Mouse (Mus musculus) limb, embryonic 10.5 days (tissue): ENCODE measurements around the gene Pigx. TPM values are rescaled to one million over a fixed set of nuclear protein-coding genes. Genes with fewer than 3 reads are reported as not detected.

Experiments
- DNase-seq: peaks from one replicate; pipeline ENCODE4 v3.0.0-alpha.2; 2017; ENCODE audit warnings: low spot score
- H3K27ac ChIP-seq: fragments of 300-500 bp; sonication (generic); 2 replicates; pipeline ENCODE4 v1.5.1; 2016; ENCODE audit warnings: mild to moderate bottlenecking
- H3K27me3 ChIP-seq: fragments of 300-500 bp; sonication (generic); 2 replicates; pipeline ENCODE4 v1.6.1; 2016; ENCODE audit warnings: low read depth, mild to moderate bottlenecking; ENCODE audit not compliant: poor library complexity, severe bottlenecking
- H3K36me3 ChIP-seq: fragments of 300-500 bp; sonication (generic); 2 replicates; pipeline ENCODE4 v1.6.1; 2016; ENCODE audit warnings: mild to moderate bottlenecking, moderate library complexity
- H3K4me1 ChIP-seq: fragments of 300-500 bp; sonication (generic); 2 replicates; pipeline ENCODE4 v1.6.1; 2016
- H3K4me3 ChIP-seq: fragments of 300-500 bp; sonication (generic); 2 replicates; pipeline ENCODE4 v1.5.1; 2016; ENCODE audit warnings: mild to moderate bottlenecking, moderate library complexity
- H3K9me3 ChIP-seq: fragments of 300-500 bp; sonication (generic); replicated peaks from 2 replicates; pipeline ENCODE4 v1.6.1; 2016; ENCODE audit warnings: mild to moderate bottlenecking
- WGBS: fragments of 180-500 bp; shearing (Covaris S2); methylation state at CpG from one replicate; pipeline ENCODE4 v1.1.7; 2016; 5-methylcytosine and 5-hydroxymethylcytosine counted together
- polyA plus RNA-seq: library from polyadenylated mRNA; unstranded; fragments of >200 nt; fragmentation: Nextera tagmentation; extraction: Ambion mirVana; gene quantifications from 2 replicates; pipeline ENCODE4 v1.2.1, GENCODE M21; 2016

The Pigx gene
- polyA plus RNA-seq, 1 experiment from 2014 or later, result 150 TPM

DNA sequence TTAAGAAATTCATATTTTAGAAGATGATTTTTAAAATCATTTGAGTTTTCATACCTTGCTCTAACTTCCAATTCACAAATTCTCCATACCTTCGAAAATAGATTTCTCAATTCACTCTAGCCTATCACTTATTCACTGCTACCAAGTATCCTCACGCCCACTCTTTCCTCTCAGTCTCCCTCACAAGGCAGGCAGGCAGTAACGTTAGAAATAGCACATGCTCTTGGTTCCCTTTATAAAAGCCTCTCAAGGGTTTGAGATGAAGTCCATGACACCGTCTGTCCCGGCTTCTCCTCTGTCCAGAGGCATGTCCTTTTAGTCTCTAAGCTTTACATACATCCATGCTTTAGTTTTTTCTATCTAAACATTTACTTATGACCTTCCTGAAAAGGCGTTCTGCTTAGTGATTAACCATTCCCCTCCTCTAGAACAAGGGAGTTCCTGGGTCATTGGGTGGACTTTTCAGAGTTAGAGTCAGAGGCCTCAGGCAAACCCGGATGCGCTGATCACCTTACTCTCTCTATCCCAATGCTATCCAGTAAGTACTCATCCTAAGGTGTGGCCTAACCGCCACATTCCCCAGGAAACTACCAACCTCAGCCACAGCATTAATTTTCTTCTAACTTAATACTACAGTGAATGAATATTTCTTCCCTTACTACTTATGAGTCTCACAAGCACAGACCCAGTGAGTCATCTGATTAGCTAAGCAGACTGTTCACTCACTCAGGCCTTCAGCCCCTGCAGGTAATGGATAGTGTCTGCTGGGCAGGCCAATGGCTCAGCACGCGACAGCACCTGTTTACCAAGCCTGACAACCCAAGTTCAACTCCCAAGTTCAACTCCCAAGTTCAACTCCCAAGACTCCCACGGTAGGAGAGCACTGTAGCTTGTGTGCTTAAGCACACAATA is 30.9 kb downstream of the Pigx start:
- Histone ChIP-seq H3K27ac (no peak overlapping the region), H3K4me1 (0 out of 2 replicates have a peak, but pooled peaks cover 7% of the 10 kb centered on the region), H3K4me3 (no peak overlapping the region), H3K36me3 (peaks cover 7% of the 10 kb centered on the region; the same call in 1 of the 2 replicates), H3K27me3 (no peaks in the 10 kb centered on the region), H3K9me3 (no peaks in the 10 kb centered on the region)
- DNase-seq, result no peak
- WGBS, result 90% methylated on average over 12 of the region's 12 CpGs

- WGBS, result 88% methylated on average over 1 of the region's 1 CpGs
- Histone ChIP-seq H3K9me3 (no peaks in the 10 kb centered on the region), H3K4me1 (0 out of 2 replicates have a peak, but pooled peaks cover 7% of the 10 kb centered on the region), H3K27ac (no peak overlapping the region), H3K36me3 (0 out of 2 replicates have a peak, but pooled peaks cover under 1% of the 10 kb centered on the region), H3K27me3 (no peaks in the 10 kb centered on the region), H3K4me3 (no peak overlapping the region)
- no peak for DNase-seq
Measured at GRCm38 (mm10) chr16:32066899-32067298, 32.6 kb downstream of the Pigx start.

DNA sequence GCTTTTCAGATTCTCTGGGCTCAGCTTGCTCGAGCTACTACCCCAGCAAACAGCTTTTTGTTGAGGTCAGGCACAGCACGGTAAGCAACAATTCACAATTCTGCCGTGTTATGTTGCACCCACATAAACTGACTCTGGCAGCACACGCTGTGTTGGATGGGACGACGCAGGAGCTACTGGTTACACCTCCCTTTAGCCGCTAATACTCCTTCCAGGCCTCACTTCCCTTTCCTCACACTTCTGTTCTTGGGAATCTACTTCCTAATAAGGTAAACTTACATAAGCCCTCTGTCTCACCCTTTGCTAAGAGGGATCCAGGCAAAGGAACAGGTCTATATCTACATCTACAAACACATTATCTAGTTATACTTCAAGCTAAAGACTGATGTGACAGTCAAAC is 35.6 kb downstream of the Pigx start:
- H3K4me1 ChIP-seq, result 0 out of 2 replicates have a peak, but pooled peaks cover 7% of the 10 kb centered on the region
- WGBS, result 82% methylated on average over 7 of the region's 7 CpGs
- no peak for DNase-seq
- H3K36me3 ChIP-seq, result no peaks in the 10 kb centered on the region
- no peaks in the 10 kb centered on the region for H3K27me3 ChIP-seq
- H3K27ac ChIP-seq, result no peak overlapping the region
- no peak overlapping the region for H3K4me3 ChIP-seq
- H3K9me3 ChIP-seq, result no peaks in the 10 kb centered on the region

- Histone ChIP-seq H3K4me3 (no peak overlapping the region), H3K4me1 (0 out of 2 replicates have a peak, but pooled peaks cover 7% of the 10 kb centered on the region), H3K9me3 (no peaks in the 10 kb centered on the region), H3K36me3 (no peaks in the 10 kb centered on the region), H3K27ac (no peak overlapping the region), H3K27me3 (no peaks in the 10 kb centered on the region)
- 89% methylated on average over 2 of the region's 2 CpGs for WGBS
- no peak for DNase-seq
Measured at GRCm38 (mm10) chr16:32062226-32062625, 37.3 kb downstream of the Pigx start.

- Histone ChIP-seq H3K9me3 (no peaks in the 10 kb centered on the region), H3K27me3 (no peaks in the 10 kb centered on the region), H3K36me3 (peaks cover 4% of the 10 kb centered on the region), H3K27ac (no peak overlapping the region), H3K4me1 (no peaks in the 10 kb centered on the region), H3K4me3 (no peak overlapping the region)
- no peak for DNase-seq
- WGBS, result 90% methylated on average over 6 of the region's 6 CpGs
Measured at GRCm38 (mm10) chr16:32059840-32060523, 39.6 kb downstream of the Pigx start.

DNA sequence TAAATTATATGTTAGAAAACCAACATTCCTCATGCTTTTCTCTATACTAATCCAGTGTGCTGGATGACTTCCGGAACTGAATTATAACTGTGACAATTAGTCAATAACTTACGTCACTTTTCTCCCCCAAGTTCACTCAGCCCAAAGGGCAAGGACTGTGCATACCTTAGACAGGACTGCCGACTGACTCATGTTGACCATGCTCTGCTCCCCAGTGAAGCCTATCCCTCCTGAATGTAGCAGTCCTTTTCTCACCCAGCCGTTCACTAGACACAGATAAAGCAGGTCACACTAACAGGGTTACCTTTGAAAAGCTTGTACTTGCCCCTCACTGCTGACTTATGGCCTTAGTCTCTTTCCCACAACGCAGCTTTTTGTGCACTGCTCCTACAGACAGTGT is 40.7 kb downstream of the Pigx start:
- WGBS, result 89% methylated on average over 5 of the region's 5 CpGs
- peaks cover 4% of the 10 kb centered on the region for H3K36me3 ChIP-seq
- H3K27ac ChIP-seq, result no peak overlapping the region
- no peak overlapping the region for H3K4me3 ChIP-seq
- H3K9me3 ChIP-seq, result no peaks in the 10 kb centered on the region
- H3K27me3 ChIP-seq, result no peaks in the 10 kb centered on the region
- no peaks in the 10 kb centered on the region for H3K4me1 ChIP-seq
- DNase-seq, result no peak

- WGBS, result 93% methylated on average over 4 of the region's 4 CpGs
- Histone ChIP-seq H3K36me3 (peaks cover 85% of the 10 kb centered on the region), H3K4me3 (no peak overlapping the region), H3K27ac (no peak overlapping the region), H3K9me3 (no peaks in the 10 kb centered on the region), H3K4me1 (no peaks in the 10 kb centered on the region), H3K27me3 (no peaks in the 10 kb centered on the region)
- DNase-seq, result no peak
Measured at GRCm38 (mm10) chr16:32042367-32042766, 57.2 kb downstream of the Pigx start.

Other genes starting within 250 kb of the Pigx start
- 0.06 and 0.18 TPM in 2 replicates for gene Meltf, start 220.9 kb downstream of the Pigx start, polyA plus RNA-seq
- gene Pigz, start 165.9 kb downstream of the Pigx start, polyA plus RNA-seq, result 1.0 and 1.2 TPM in 2 replicates
- 84.2 and 87.2 TPM in 2 replicates for gene 0610012G03Rik, start 151.2 kb downstream of the Pigx start, polyA plus RNA-seq
- 143 and 147 TPM in 2 replicates for gene Ncbp2, start 151.2 kb downstream of the Pigx start, polyA plus RNA-seq
- gene Senp5, start 96.5 kb downstream of the Pigx start, polyA plus RNA-seq, result 20.8 and 22.1 TPM in 2 replicates
- 35.8 and 38.1 TPM in 2 replicates for gene Pak2, start 20.4 kb downstream of the Pigx start, polyA plus RNA-seq
- 36.6 and 39.5 TPM in 2 replicates for gene Cep19, start 60 bp upstream of the Pigx start, polyA plus RNA-seq
- gene Nrros, start 65.9 kb upstream of the Pigx start, polyA plus RNA-seq, result 7.5 and 9.7 TPM in 2 replicates
- gene Bex6, start 80.1 kb upstream of the Pigx start, polyA plus RNA-seq, result 0.25 and 0.26 TPM in 2 replicates
- gene Fbxo45, start 147.4 kb upstream of the Pigx start, polyA plus RNA-seq, result 15.6 and 17.1 TPM in 2 replicates
- gene Wdr53, start 147.5 kb upstream of the Pigx start, polyA plus RNA-seq, result 19.0 and 20.8 TPM in 2 replicates
- not detected in 2 replicates for gene Smco1, start 171.7 kb upstream of the Pigx start, polyA plus RNA-seq
- gene Rnf168, start 177.7 kb upstream of the Pigx start, polyA plus RNA-seq, result 30.5 and 34.7 TPM in 2 replicates
- 26.4 and 26.8 TPM in 2 replicates for gene Ubxn7, start 232.5 kb upstream of the Pigx start, polyA plus RNA-seq